39 mouse cellular contexts compared by ENCODE assay signal in genomic region chr9:32373656-32374055, GRCm38 (mm10). TPM values are rescaled to one million over a fixed set of nuclear protein-coding genes. Genes with fewer than 3 reads are reported as not detected.
"Had no signal": no experiment of that assay in that cellular context is flagged by ENCODE, and none has a peak within 500 bp of the region (broad histone marks: within the 10 kb centered on the region; RNA-seq: fewer than 3 reads in every experiment).

No protein-coding gene starts in this region.

- H3K9ac ChIP-seq: heart, embryonic 12.5 days; hindbrain, embryonic 13.5 days; hindbrain, embryonic 15.5 days; limb, embryonic 13.5 days; limb, embryonic 15.5 days; liver, embryonic 12.5 days; liver, embryonic 14.5 days had no signal

- H3K27me3 ChIP-seq: heart, embryonic 12.5 days; hindbrain, embryonic 13.5 days; hindbrain, embryonic 15.5 days; limb, embryonic 13.5 days; liver, embryonic 12.5 days had no signal

- H3K27ac ChIP-seq: heart, embryonic 10.5 days; hindbrain, embryonic 13.5 days; hindbrain, embryonic 15.5 days; hindbrain, postnatal 0 days; limb, embryonic 13.5 days; limb, embryonic 15.5 days; liver, embryonic 12.5 days; liver, embryonic 14.5 days had no signal

- DNase-seq: gastrocnemius, postnatal 14 days; gastrocnemius, postnatal 36 days; heart, adult 18-20 months; heart, postnatal 14 days; heart, postnatal 36 days; kidney, adult 11 months; kidney, adult 8-10 months; kidney, postnatal 36 days; layer of hippocampus, adult 9-11 months; layer of hippocampus, postnatal 36 days; left cerebral cortex, postnatal 4 days had no signal

- H3K4me1 ChIP-seq: heart, embryonic 12.5 days; limb, embryonic 13.5 days; limb, embryonic 15.5 days; liver, embryonic 12.5 days had no signal

- H3K4me3 ChIP-seq: heart, embryonic 10.5 days; heart, embryonic 12.5 days; hindbrain, embryonic 13.5 days; hindbrain, embryonic 15.5 days; limb, embryonic 13.5 days; limb, embryonic 15.5 days; liver, embryonic 12.5 days had no signal

- ATAC-seq: hindbrain, postnatal 0 days; intestine, embryonic 16.5 days; liver, embryonic 12.5 days had no signal

- H3K4me2 ChIP-seq: heart, embryonic 12.5 days; hindbrain, embryonic 13.5 days; hindbrain, embryonic 15.5 days; limb, embryonic 13.5 days; limb, embryonic 15.5 days; liver, embryonic 12.5 days had no signal

- H3K36me3 ChIP-seq: heart, embryonic 10.5 days; heart, embryonic 12.5 days; hindbrain, embryonic 13.5 days; hindbrain, embryonic 15.5 days; limb, embryonic 13.5 days; limb, embryonic 15.5 days; liver, embryonic 12.5 days had no signal

- H3K9me3 ChIP-seq: heart, embryonic 10.5 days; heart, embryonic 12.5 days; hindbrain, embryonic 13.5 days; hindbrain, embryonic 15.5 days; limb, embryonic 13.5 days; limb, embryonic 15.5 days; liver, embryonic 12.5 days had no signal

RNA-seq across cellular contexts. Expression of gene Kcnj1, which starts 1.4 kb away (rescaled TPM):
- total RNA-seq: gastrocnemius, adult 18-20 months; gastrocnemius, adult 8-10 months; gastrocnemius, postnatal 14 days; gastrocnemius, postnatal 36 days; heart, adult 18-20 months; heart, adult 8-10 months; heart, postnatal 14 days; heart, postnatal 36 days; hematopoietic stem cell, adult 5-6 weeks; hindbrain, postnatal 0 days; layer of hippocampus, adult 18-20 months; layer of hippocampus, adult 8-10 months; layer of hippocampus, postnatal 14 days; layer of hippocampus, postnatal 36 days; left cerebral cortex, adult 18-20 months; left cerebral cortex, adult 8-10 months; left cerebral cortex, postnatal 10 days; left cerebral cortex, postnatal 25 days; left cerebral cortex, postnatal 4 days; liver, adult 2 months had no signal
- polyA plus RNA-seq: gonadal fat pad, adult 2 months; heart, embryonic 10.5 days; heart, embryonic 12.5 days; heart, embryonic 14.5 days; hindbrain, embryonic 11.5 days; hindbrain, embryonic 13.5 days; hindbrain, embryonic 15.5 days; hindbrain, postnatal 0 days; intestine, embryonic 14.5 days; intestine, embryonic 16.5 days; limb, embryonic 11.5 days; limb, embryonic 13.5 days; limb, embryonic 15.5 days; liver, adult 2 months; liver, embryonic 12.5 days; liver, embryonic 14.5 days; liver, embryonic 16.5 days had no signal

RNA-seq across cellular contexts. Expression of gene Kcnj5, which starts 29.5 kb away (rescaled TPM):
- total RNA-seq: gastrocnemius, adult 18-20 months; gastrocnemius, adult 8-10 months; gastrocnemius, postnatal 14 days; gastrocnemius, postnatal 36 days had no signal
